Mouse (Mus musculus): Measurements from ENCODE around the gene 2210408I21Rik.

Gene 2210408I21Rik

DNA sequence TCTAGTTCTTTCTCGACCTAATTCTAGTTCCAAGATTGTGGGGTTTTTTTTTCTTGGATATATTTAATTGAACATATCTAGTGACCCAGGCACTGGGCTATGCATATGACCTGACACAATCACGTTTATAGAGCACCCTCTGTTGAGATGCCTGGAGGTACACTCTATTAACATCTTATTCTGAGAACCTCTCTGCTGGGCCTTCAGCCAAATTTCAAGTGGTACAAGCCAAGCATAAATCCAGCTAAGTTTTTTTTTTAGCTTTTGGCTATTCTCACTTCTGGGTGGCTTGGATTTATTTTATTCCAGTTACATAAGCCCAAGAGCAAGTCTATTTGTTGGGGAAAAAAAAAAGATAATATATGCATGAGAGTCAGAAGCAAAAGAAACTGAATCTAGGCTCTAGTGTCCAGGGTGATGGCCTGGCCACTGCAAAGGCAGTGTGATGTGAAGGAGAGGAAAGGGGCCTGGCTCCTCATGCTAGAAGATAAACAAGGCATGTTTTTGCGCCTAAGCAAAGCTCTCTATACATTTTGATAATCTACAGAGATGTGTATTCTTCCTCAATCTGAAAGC is 139.9 kb downstream of the 2210408I21Rik start:
- DNase-seq (ENCODE audit: low read depth, low spot score), result no peak

DNA sequence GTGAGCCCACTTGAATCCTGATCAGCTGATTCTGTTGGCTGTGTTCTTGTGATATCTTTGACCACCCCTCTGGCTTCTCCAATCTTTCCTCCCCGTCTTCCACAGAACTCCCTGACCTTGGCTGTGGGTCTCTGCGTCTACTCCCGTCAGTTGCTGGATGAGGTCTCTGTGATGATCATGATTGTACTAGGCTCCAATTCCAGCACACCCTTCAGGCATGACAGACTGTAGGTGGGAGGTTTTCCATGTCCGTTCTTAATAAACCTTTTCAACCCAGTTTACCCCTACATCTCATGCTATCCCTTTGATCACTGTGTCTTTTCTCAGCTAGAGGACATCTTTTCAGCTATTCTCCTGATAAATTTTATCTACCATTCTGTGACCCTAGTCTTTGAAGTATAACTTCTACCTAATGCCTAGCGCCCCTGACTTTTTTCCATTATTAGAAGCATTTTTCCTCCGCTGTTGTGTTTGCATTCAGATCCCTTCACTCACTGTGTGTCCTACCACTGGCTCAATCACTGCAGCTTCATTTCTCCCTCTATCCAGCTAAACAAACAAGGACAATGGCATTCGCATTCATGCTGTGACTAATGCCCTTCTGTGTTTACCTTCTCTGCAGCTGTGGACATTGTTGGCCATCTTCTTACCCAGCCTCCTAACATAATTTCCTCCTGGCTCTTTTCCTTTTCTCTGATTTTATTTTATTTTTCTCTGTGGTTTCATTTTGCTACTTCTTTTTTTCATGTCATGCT is 143.5 kb downstream of the 2210408I21Rik start:
- DNase-seq (ENCODE audit: low read depth, low spot score), result no peak

DNA sequence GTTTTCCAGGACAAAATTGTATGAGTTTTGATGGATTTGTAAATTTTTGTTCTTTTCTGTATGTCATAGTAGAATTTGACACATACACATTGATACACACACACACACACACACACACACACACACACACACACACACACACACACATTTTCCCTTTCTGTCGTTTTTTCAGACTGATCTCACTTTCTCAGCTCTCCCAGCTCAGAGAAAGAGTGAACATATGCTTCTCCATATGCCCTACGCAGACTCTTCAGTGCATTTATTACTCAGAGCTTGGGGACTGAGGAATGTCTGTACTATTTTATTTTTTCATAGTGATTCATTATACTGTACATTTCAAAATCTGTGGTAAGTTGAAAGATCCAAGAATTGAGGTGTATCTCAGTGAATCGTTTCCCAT is 160.2 kb downstream of the 2210408I21Rik start:
- no peak for DNase-seq (ENCODE audit: low read depth, low spot score)

DNA sequence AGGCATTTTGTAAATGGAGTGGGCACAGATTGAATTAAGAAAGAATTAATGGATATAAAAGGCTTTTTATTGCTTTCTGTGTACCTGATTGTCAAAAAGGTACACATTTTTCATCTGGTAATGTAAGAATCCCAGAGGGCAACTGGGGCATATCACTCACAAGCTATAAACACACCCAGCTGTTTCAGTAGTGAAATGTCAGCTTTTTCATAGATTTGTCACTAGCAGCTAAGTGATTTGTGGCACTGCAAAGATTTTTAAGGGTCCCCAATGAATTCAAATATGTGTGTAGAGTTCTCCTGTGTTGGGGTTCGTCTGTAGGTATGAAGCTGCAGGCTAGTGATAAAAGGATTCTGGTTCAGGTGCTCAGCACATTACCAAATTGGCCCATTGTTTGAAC is 188.8 kb downstream of the 2210408I21Rik start:
- DNase-seq (ENCODE audit: low read depth, low spot score), result no peak

DNA sequence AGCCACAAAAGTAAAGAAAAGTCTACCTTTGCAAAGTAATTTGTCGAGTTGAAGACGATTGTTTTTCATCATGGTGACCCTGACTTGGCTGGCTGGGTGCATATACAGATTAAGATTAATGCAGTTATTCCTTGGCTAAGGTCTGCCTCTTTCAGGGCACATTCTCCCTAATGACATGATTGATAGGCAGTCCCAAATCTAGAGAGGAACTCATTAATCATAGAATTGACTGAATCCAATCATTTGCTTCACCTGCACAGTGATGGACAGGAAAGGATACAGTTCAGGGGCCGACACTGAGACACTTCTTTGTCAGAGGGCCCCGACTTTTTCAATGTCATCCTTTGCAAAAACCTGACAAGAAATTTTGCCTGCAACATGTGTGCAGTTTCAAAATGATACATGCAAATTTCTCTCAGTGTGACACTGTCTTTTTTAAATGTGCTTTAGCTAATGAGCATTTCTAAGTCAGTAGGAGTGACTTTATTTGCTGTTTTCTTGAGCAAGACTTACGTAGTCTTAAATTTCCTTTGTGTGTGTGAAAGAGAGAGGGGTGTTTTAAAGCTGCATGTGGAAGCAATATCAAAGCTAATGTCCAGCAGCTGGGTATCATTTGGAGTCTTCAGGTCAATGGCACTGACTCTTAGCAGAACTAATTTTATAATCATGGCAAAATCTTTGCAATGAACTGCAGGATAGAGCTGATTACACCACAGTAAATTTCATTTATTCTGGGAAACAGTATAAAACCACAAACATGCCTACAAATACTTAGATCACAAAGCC is 191.0 kb downstream of the 2210408I21Rik start:
- DNase-seq (ENCODE audit: low read depth, low spot score), result no peak

DNA sequence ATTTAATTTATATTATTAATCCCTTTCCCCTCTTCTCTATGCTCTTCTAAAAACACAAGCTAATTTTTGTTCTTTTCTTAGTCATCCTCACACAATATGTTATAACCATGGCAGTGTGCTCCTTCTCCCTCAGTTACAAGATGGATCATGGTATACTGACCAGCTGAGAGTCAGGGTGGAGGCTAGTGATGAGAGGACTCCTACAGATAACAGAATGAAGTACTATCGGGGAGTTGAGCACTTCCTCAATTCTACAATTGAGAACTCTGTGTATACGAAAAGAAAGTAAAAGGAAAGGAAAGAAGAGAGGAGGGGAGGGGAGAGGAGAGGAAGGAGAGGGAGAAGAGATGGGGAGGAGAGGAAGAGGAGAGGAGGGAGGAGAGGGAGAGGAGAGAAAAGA is 206.8 kb downstream of the 2210408I21Rik start:
- DNase-seq (ENCODE audit: low read depth, low spot score), result no peak

DNA sequence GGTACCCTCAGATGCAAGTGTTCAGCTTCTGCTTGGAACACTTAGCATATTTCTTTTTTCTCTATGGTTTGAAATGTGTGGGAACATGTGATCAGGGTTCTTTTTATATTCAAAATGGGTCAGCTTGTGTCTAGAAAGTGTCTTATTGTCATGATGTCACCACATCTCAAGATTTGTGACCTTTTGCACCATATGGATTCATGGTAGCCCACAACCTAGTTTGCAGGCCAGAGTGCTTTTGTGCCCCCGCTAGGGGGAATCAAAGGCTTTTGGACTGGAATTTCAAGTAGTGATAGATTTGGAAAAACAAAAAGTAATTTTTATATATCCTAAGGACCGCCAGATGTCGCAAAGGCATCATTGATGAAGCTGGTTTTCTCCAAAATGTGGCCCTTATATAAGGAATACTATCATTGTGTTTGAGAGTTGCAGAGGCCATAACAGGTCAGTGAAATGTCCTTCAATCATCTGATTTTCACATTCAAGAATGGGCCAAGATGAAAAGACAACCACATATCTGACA is 250.2 kb downstream of the 2210408I21Rik start:
- no peak for DNase-seq (ENCODE audit: low read depth, low spot score)

DNA sequence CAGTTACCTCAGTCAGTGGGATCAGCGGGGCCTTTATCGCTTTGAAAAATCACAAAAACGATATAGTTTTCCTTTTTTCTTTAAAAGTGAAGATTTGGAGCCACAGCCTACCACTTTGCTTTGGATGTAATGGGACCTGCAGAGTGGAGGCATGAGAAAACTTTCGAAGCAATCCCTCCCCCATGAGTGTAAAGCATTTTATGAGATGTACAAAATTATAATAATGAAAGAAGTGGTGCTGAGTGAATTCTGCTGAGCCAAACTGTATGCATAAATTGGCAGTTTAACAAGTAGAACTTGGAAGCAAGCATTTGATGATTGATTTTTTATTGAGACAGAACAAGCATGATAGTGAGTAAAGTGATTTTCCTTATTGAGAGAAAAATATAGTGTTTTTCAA is 250.7 kb downstream of the 2210408I21Rik start:
- no peak for DNase-seq (ENCODE audit: low read depth, low spot score)

DNA sequence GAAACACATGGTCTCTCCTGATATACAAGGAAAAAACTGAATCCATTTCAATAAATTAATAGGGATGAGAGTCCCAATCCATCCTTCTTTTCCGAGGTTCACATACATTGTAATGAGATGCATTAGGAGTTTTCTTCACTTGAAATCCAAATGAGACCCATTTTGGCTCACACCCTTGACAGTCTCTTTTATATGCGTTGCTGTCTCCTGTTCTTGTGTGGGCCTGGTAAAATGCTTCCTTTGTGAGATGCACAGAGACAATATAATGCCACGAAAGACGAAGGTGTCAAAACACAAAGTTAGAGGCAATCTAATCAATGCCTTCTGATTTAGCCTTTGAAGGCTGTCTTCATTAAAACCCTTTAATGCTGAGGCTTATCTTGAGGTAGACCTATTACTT is 252.8 kb downstream of the 2210408I21Rik start:
- DNase-seq (ENCODE audit: low read depth, low spot score), result no peak

DNA sequence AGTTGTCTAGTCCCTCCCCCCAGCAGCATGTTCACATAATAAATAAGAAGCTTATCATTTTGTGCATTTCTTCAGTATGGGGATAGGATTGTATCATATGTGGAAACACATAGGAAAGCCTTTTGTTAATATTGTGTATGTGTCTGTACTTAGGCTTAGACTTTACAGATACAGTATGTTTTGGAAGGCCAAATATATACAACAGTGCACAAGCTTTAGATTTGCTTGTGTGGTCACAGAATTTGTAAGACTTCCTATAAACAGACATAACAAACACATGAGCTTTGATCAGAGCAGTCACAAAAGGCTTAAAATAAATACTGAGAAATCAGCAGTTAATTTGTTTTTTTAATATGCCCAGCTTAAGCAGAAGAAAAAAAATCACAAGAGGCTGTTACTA is 253.9 kb downstream of the 2210408I21Rik start:
- no peak for DNase-seq (ENCODE audit: low read depth, low spot score)

DNA sequence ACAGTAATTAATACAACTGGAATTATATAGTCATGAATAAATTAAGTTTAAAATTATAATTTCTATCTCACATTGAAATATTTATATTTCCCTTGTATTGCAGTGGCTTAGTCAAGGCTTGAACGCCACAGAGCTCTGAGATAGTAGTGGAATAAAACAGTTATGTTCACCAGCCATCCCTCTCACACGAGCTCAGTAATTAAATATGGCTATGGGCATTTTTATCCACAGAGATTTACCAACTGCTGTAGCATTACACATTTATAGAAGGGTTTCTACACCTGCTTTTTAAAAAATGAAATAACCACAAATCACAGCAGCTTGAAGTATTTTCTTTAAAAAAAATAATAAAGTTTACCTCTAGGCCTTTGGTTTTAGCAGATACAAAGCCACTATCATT is 261.0 kb downstream of the 2210408I21Rik start:
- DNase-seq (ENCODE audit: low read depth, low spot score), result no peak

DNA sequence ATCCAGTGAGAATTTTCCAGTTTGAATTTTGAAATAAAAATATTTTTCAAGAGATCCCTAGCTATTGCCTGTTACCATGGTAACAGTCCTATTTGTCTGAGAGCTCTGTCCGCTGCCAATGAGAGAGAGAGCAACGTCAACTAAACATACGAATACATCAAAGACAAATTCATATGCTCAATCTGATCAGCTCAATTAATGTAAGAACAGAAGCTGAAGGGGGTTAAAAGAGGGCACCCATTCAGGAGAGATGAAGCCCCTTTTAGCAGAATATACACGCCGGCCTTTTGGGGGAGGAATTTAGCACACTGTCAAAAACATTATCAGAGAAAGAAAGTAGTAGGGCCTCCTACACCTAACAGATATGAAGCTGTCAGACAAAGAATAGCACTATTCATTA is 261.6 kb downstream of the 2210408I21Rik start:
- DNase-seq (ENCODE audit: low read depth, low spot score), result no peak

DNA sequence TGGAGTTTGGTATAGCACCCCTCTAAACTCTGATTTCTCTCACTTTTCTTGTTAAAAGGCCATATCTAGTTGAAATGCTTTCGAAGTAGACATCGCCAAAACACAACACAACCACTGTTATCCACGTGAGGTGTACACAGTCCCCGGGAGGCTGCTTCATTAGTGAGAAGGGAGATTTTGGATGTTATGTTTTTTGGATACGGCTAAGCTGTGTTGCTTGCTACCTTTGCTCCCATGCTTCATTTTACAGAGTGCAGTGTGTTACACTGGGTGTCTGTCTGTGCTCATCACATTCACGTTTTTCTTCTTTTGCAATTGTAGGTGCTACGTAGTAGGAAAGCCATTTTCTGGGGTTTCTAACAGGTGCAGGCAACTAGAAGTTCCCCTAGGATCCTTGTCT is 262.3 kb downstream of the 2210408I21Rik start:
- no peak for DNase-seq (ENCODE audit: low read depth, low spot score)

DNA sequence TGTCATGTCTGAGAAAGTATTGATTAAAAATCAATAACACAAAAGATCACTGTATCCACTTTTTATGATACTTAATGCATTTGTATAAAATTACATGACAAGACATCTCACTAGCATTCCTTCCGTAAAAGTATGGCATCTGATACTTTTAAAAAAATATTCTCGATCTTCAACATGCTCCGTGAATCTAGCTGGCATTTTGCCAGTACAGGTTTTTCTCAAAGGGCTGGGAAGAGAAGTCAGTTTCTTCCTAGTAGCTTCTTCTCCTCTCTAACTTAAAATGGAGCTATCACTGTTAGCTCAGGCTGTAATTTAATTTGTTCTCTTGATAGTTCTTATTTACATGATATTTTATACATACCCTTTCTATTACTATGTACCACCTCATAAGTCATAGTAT is 263.1 kb downstream of the 2210408I21Rik start:
- DNase-seq (ENCODE audit: low read depth, low spot score), result no peak

DNA sequence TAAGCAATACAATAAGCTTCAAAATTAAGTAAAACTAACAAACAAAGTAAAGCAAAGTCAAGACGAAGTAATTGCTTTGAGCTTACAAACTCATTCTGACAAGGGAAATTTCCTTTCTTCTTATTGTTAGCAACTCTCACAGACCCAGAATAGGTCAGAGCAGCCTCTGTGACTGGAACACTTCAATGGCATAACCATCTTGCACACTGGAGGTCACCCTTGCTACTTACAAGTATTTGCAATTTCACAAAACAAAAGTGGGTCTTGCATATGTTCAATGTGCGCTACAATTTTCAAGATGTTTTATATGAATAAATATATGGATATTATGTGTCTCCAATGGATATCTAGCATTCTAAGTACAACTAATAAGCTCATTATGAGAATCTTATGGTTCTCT is 265.4 kb downstream of the 2210408I21Rik start:
- DNase-seq (ENCODE audit: low read depth, low spot score), result no peak

DNA sequence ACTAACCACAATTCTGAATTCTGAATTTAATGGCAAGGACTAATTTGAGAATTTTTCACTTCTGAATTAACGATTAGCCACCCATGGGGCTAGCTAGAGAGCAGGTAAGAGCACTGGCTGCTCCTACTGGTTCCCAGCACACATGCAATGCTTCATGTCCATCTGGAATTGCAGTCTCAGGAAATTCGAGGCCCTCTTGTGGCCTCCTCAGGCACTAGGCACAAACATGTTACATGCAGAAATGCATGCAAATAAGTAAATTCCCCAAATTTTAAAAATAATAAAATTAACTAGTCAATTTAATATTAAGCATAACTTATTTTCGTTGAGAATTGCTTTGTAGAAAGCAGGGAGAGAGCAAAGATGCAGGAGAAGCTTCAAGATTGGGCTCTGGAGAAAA is 273.2 kb downstream of the 2210408I21Rik start:
- DNase-seq (ENCODE audit: low read depth, low spot score), result no peak

DNA sequence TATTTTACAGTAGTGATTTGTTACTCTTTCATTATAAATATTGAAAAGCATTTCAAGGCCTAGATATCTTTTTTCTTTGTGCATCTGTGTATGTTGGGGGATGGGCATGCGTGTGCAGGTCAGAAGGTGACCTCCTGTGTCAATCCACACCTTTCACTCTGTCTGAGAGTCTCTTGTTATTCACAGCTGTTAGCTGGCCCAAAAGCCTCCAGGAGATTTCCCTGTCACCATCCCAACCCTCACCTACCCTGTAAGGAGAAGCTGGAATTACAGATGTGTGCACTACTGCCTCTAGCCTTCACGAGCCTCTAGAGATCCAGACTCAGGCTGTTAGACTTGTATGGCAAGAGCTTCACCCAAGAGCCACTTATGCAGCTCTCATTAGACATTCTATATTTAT is 274.5 kb downstream of the 2210408I21Rik start:
- no peak for DNase-seq (ENCODE audit: low read depth, low spot score)

DNA sequence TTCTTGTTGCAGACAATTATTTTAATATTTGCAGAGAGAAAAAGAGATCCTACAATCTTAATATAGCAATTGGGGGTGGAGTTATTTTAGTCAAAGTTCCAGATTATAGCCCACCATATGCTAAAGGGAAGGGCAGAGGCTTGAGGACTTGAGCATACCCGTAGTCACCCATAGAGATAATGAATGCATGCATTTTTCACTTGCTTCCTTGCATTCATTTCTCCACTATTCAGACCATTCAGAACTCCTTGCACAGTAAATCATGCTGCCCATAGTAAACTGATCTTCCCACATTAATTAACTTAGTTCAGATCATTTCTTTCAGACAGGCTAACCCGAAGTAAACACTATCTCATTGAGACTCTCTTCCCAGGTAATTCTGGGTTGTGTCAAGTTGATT is 277.5 kb downstream of the 2210408I21Rik start:
- no peak for DNase-seq (ENCODE audit: low read depth, low spot score)

DNA sequence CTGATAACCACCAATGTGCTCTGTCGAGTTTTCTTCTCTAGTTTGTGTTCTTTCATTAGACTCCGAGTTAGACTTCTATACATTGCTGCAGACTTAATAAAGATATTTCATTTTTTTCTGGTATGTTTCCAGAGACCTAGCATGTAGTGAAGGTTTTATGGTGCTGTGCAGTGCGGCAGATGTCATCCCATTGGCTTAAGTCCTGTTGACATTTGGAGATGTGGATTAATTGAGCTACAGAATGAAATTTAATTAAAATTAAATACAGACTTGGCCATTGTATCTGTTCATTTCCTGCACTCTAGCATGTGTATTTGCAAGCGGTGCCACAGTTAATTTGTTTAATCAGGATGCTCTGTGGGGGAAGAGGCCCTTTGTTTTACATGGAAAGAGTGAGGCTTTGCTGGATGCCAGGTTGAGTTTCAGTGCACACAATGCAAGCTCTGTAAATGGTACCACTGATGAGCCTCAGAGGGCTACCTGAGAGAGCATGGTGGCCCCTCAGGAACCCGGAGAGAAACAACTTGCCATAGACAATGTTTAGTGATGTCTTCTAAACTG is 314.7 kb downstream of the 2210408I21Rik start:
- DNase-seq (ENCODE audit: low read depth, low spot score), result no peak

DNA sequence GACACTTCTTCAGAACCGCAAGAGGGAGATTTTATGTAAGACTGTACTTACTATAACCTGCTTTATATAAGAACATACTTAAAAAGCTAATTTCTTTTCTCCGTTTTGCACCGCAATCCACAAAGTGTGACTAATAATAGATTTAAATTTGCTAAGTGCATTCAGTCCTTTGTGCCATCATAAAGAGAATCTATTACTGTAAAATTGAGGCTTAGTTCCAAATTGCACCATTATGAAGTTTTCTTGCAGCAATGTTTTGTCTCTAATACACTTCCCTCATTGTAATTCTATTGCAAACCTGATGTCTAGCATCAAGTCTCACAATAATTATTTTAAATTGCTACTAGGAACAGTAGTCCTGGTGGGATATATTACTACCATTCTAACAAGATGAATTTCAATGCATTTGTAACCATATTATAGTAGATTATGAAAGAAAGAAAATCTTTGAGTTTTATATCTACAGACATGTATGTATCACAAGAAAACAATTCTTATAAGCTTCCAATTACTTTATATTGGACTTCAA is 334.8 kb downstream of the 2210408I21Rik start:
- DNase-seq (ENCODE audit: low read depth, low spot score), result no peak

DNA sequence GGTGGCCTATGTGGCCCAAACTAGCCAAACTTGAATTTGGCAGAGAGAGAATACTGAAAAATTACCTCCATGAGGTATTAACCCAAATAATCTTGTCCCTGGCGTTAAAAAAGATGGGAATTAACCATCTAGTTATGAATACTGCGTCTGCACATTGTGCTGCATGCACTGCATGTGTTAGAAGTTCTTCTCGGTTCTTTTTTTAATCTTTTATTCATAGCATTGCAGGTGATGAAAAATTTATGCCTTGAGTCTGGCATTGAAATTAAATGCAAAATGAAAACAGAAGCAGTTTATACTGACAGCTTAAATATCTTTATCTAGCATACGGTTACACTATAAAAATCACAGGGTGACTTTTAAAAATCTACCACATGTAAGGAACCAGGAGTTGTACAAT is 341.1 kb downstream of the 2210408I21Rik start:
- DNase-seq (ENCODE audit: low read depth, low spot score), result no peak
